Mouse (Mus musculus) thymus, postnatal 36 days (tissue): ENCODE measurements around the gene Tspan12.
A peak's percentile ranks its signal among the peaks of the same experiment; 100 is the strongest.
"Not testable (repeated sequence)": the region's sequence is repeated elsewhere in the genome, so short reads cannot be mapped to it uniquely, and the experiment has no call there.

Experiments
- DNase-seq, 2 experiments: peaks; one replicate each; pipeline ENCODE4 v3.0.0; 2022; ENCODE audit warnings: mixed read lengths in 2 of 2

The Tspan12 gene

DNA sequence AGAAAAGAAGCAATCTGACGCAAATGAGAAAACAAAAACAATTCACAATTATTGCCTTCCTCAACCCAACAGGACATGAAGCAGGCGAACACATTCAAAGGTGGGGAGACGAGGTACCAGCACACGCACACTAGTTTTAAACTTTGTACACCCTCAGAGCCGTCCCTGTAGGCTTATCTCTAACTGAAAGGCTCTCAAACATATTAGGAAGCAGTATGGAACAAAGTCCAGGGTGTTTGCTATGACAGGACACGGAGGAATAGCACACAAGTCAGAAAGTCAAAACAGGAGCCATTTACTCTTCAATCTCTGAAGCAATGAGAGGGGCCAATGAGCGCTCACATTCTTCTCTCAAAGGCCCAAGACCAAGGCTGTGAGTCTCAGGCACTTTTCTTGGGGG, 24.3 kb downstream of the Tspan12 start:
- no peak for DNase-seq

- no peak for DNase-seq
Measured at GRCm38 (mm10) chr6:21823694-21824093, 28.6 kb downstream of the Tspan12 start.

GRCm38 (mm10) chr6:21823281-21823680, 29.0 kb downstream of the Tspan12 start:
- no peak for DNase-seq

DNA sequence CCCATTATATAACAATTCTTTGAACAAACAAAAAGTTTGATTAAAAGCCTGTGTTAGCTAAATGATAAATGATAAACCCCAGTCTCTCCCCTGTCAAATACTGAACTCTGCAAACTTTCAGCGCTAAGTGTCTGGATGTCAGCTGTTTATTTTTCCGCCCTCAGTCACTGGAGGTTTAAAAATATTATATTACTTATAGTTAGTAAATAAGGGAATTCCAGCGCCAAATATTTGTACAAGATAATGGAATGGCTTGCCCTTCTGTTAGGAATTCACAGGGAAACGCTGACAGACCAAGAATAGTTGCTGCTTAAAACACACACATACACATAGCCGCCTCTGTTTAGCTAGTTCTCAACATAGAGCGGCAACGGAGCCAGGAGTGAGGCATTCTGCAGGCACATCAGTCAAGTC, 29.6 kb downstream of the Tspan12 start:
- DNase-seq: no peak

DNA sequence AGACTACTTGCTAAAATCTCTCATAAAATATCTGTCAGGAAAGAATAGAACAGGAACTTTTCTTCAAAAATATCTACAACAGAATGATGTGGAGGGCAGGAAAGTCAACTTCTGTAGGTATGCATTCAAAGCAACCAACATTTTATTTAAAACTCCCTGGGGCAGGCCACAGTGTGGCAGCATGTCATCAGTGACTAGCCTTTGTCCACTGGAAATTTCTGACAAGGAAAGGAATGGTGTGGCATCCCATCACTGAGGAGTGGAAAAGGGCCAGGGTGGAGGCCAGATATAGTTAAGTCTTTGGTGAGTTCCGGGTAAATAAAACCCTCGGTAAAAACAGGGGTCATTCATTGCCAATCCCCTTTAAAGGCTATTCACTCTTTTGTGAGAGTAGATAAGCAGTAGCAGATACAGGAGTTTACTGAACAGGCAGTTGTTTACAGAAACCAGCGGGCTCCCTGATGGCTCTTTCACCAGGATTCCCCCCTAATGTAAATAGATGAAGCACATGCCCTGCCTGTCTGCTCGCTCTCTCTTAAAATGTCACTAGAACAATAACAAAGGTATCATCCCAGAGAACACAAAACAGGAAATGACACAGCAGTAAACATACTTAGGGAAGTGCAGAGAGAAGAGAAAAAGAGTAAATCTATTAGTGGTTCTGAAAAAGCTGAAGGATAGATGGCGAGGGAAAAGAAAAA, 34.1 kb downstream of the Tspan12 start:
- DNase-seq: no peak

DNA sequence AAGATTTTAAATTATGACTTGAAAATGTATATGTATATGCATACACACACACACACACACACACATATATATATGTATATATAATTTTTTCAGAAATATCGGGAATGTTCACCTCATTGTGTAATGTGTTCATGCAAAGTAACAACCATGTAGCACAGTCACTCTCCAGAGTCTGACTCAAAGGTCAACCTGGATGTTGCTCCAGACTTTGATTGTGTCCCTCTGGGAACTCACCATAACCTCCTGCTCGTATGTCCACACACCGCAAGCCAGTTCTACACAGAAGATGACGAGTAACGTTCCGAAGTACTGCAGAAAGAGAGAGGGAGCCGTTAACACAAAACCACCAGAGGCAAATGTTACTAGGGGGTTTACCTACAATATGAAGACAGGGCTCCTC, 46.3 kb downstream of the Tspan12 start:
- DNase-seq: no peak

GRCm38 (mm10) chr6:21805013-21805570, 47.2 kb downstream of the Tspan12 start:
- no peak for DNase-seq

DNA sequence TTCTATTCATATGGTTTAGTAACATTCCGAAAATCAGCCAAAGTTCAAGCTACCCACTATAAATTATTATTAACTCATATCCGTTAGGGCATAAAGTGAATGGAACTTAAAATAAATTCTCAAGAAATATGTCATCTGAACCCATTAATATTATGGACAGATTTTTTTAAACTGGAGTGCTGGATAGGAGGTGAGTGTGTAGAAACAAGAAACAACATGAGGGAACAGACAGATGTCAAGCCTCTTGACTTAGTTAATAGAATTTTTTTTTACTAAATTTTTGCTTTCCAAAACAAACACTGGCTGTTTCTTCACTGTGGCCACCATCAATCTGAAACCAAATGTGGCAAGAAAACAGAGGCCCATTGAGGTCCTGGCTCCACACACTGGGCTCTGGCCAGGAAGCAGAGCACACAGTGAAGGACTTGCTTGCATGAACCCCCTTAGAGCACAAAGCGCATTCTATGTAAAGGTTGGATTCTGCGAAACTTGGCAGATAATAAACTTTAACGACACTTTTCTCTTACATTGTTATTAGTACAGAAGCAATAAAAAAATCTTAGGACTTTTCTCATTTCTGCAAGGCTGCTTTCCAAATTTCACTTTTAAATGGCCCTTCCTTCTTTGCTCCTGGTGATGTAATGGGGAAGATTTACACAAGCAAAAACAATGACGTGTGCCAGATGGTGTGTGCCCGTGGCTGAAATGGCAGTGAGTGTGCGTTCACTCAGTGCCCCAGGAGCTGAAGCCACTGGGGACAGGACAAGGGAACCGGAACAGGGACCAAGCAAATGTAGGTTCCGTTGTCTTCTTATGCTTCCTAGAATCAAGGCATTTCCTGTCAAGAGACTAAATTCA, 48.6 kb downstream of the Tspan12 start:
- DNase-seq: no peak

- no peak for DNase-seq
Measured at GRCm38 (mm10) chr6:21798581-21798980, 53.7 kb downstream of the Tspan12 start.

DNA sequence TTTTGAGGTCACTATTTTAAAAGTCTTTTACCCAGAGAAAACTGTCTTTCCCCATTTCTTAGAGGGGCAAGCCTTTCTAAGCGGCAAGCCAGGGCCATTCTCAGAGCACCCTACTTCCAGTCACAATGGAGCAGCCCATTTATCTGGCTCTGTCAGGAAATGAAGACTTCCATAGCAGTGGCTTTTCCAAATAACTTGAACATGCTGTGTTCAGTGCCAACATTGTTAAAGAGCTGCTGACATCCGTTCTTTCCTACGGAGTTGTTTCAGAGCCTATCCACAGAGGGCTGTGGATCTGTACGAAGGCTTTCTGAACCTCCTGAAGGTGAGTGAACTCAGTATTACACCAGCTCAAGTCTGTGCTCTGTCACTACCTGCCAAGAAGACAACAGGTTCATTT, 55.2 kb downstream of the Tspan12 start:
- DNase-seq: no peak

DNA sequence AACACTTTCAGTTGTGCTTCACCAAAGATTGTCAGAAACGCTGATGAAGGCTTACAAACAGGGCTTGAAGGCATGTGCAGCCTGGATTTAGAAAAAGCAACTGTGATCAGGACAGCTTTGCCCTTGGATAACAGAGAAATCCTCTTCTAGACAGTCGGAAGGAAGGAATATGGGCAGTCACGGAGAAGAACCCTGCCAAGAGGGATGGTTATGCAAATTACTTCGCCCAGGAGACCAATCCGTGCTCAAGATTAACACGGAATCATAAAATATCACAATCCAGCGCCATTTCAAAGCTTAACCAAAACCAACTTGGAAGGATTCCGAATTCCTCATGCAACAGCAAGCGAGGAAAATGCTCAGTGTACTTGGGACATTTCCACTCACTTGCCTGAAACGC, 55.9 kb downstream of the Tspan12 start:
- no peak for DNase-seq

- no peak for DNase-seq
Measured at GRCm38 (mm10) chr6:21795410-21795809, 56.9 kb downstream of the Tspan12 start.

DNA sequence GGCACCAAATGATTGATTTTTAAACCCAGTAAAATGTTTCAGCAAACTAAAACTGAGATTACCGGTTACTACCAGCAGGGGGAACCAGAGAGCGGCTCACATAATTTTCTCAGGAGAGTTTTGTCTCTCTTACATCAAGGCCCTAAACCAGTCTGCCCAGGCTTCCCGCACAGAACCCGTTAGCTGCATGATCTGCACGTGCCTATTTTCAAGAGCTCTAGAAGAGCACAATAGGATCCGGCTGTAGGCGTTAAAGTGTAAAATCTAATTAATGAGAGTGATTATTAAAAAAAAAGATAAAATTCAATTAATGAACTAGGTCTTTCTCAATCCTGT, 57.3 kb downstream of the Tspan12 start:
- peak; percentile 7 to 23 for DNase-seq

- DNase-seq: no peak
Measured at GRCm38 (mm10) chr6:21794337-21795071, 57.8 kb downstream of the Tspan12 start.

GRCm38 (mm10) chr6:21791307-21791706, 61.0 kb downstream of the Tspan12 start:
- no peak for DNase-seq

GRCm38 (mm10) chr6:21790550-21791086, 61.7 kb downstream of the Tspan12 start:
- DNase-seq: no peak

DNA sequence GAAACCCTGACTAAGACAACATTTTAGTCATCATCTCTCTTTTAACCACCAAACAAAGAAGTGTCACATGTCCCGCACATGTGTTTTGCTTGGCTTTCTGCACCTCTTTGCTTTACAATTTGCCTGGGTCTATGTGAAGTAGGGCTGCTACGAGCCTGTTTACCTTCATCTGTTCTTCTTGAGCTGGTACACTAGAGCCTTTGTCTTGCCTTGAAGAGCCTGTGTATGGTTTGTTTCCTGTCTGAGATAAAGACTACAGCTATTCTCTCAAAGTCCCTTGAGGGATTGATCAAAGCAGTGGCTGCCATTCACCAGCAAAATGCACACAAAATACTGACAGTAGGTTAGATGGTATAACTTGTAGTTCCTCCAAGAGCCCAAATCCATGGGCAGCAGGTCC, 62.3 kb downstream of the Tspan12 start:
- no peak for DNase-seq

DNA sequence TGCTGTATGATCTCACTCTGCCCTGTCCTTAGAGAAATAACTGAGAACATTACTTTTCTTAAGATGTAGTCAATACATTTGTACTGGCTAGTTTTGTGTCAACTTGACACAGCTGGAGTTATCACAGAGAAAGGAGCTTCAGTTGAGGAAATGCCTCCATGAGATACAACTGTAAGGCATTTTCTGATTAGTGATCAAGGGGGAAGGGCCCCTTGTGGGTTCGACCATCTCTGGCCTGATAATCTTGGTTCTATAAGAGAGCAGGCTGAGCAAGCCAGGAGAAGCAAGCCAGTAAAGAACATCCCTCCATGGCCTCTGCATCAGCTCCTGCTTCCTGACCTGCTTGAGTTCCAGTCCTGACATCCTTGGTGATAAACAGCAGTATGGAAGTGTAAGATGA, 62.7 kb downstream of the Tspan12 start:
- not testable (repeated sequence) for DNase-seq

- no peak for DNase-seq
Measured at GRCm38 (mm10) chr6:21787757-21788156, 64.6 kb downstream of the Tspan12 start.

- DNase-seq: no peak
Measured at GRCm38 (mm10) chr6:21787274-21787673, 65.0 kb downstream of the Tspan12 start.

DNA sequence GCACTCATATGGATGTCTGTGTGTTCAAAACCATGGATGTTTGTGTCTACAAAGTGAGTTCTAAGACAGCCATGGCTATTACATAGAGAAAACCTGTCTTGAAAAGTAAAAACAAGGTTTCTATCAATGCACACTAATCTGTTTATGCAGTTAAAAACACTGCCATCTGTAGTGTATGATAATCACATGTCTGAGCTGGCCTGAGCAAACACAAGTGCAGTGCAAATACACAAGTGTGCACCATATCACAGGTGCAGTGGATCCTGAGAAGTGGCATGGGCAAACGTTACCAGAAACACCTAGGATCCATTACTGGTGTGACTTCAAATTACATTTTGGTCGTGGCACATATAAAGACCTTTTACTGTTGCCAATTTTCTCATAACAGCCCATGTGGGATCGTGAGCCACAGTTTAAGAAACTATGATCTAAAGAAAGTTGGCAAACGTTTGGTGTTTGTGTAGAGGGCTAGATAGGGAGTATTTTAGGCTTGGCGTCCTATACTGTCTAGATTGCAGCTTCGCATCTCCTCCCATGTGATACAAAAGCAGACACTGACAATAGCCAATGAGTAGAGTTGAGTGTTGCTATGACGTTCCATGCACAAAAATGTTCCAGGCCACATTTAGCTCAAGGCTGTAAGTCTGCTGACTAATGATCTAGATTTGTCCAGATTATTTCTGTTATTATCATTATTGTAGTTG, 78.0 kb downstream of the Tspan12 start:
- DNase-seq: no peak

GRCm38 (mm10) chr6:21769447-21769809, 82.9 kb downstream of the Tspan12 start:
- DNase-seq: no peak
